Mouse (Mus musculus): ENCODE results near the gene Tubb1.

The Tubb1 gene

DNA sequence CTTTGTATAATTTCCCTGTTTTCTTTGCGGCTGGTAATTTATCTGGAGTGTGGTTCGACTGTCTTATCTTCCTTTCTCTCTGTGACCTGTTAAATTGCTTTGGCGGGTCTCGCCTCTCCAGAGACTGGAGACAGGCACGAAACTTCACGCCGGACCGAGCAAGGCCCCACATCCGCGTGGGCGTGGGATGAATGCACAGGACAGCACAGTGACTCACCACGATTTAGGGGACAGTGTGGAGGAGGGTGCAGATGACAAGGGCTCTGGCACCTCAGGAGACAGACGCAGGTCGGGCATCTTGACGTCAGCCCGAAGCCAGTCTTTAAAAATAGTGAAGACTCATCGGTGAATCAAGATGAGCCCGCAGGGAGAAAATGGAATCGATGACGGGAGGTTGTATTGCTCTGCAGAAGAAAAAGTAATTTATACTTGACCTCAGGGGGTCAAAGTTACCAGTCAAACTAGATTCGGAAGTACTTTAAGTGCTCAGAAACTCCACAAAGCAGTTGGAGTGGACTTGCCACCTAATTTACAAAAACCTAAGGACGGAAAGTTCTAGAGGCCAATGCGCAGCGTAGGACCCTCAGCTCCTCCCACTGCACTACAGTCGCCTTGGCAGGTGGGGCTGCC is 52.5 kb downstream of the Tubb1 start:
- no peak for DNase-seq (ENCODE audit: low read depth)

Measured in fibroblast of lung, adult 2 months (primary cell).